Mouse (Mus musculus): Measurements from ENCODE around the gene Gm49405.
"Not testable (repeated sequence)": the region's sequence is repeated elsewhere in the genome, so short reads cannot be mapped to it uniquely, and the experiment has no call there.

- TF ChIP-seq TAL1, GATA1 (IDR thresholded peaks at IDR 0.05; ENCODE audit: low read length): not testable (repeated sequence)
Observed at GRCm38 (mm10) chr19:4049069-4049468, 48.6 kb downstream of the Gm49405 start.
